Mouse (Mus musculus) v-Abl transformed pro-B cells (cell line): ENCODE results near the gene Adtrp.

ENCODE experiments used
- in situ Hi-C, 2 experiments: fragments of 400-800 bp; cut with MboI; formaldehyde crosslinking; loops; one replicate each; pipeline ENCODE4 v1.15.1; 2025; ENCODE audit not compliant: unreplicated experiment in 2 of 2

The Adtrp gene

DNA sequence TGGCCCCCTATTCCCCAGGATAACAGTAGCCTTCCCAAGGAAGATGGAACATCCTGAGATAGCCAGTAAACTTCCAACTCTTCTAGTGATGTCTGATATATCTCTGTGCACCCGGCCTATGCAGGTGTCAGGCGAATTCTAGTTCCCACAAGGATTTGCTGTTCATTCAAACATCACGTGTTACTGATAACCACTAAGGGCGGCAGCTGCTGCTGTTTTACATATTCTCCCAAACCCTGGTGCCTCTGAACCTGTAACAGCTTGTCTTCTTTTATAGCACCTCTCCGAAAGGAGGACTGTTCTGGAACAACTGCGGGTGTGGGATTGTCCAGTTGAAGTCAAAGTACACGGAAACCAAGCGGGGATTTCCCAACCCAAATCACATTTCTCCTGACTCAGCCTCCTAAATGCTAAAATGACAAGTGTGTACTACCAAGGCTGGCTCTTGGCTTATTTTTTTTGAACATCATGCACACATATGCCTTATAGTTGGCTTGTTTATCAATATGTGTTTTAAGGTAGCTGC, 13.8 kb downstream of the Adtrp start:
- in situ Hi-C loops = no loop called here

DNA sequence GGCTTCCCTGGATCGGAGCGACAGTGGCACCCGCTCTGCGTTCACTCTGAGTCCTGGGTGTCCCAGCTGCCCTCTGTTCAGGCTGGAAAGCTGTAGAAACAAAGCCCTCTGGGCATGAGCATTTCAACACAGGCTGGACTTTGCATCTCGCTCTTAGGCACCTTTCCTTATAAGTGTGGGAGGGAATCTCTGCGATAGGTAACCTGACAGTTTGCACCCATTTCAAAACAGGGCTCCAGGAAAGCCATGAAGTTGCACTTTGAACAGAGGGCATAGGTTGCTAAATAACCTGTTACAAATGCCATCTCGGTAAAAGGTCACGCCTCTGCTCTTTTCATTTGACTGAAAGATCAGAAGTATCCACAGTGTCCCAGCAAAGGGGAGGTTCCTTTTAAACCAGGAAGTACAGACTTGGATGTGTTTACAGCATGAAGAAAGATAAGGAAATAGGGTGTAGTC, 19.2 kb downstream of the Adtrp start:
- in situ Hi-C loops = no loop called here

GRCm38 (mm10) chr13:41827581-41827980, 19.9 kb downstream of the Adtrp start:
- in situ Hi-C loops = no loop called here

- in situ Hi-C loops = no loop called here
Observed at GRCm38 (mm10) chr13:41825379-41825966, 22.0 kb downstream of the Adtrp start.

GRCm38 (mm10) chr13:41823077-41823476, 24.4 kb downstream of the Adtrp start:
- in situ Hi-C loops = no loop called here

GRCm38 (mm10) chr13:41822617-41823016, 24.9 kb downstream of the Adtrp start:
- in situ Hi-C loops = no loop called here

DNA sequence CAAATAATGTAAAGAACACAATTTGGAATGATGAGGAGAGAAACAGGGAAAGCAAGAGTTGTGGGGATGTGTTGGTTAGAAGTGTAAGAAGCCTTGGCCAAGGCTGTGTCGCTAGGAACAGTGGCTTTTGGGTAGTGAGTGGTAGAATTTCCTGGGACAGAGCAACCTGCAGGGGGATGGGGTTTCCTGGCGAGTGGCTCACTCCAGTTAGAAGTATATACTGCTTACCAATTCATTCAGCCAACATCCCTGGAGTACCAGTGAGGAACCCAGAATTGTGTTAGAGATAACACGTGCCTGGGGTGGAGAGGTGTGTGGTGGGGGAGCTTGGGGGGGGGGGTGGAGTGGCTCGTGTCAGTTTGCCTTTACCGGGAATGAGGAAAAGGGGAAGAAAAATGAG, 25.4 kb downstream of the Adtrp start:
- in situ Hi-C loops = no loop called here

GRCm38 (mm10) chr13:41820947-41821346, 26.5 kb downstream of the Adtrp start:
- in situ Hi-C loops = no loop called here

DNA sequence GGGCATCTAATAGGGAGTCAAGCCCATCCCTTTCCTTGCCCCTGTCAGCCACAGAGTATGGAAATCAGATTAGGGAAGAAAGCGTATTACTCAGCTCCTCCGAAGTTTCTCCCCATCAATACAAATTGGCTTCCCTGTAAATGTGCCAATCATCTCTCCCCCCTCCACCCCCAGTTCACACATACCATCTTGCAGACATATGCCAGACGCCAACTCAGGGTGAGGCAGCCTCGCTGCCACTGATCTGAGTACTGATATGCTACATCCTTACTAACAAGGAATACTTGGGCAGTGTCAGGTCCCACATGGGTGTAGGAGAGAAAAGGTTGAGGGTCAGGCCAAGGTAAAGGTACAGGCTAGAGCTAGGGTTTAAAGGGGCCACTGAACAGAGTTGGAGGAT, 27.6 kb downstream of the Adtrp start:
- in situ Hi-C loops = no loop called here

GRCm38 (mm10) chr13:41819484-41819883, 28.0 kb downstream of the Adtrp start:
- in situ Hi-C loops = no loop called here

GRCm38 (mm10) chr13:41817583-41817982, 29.9 kb downstream of the Adtrp start:
- in situ Hi-C loops = no loop called here

DNA sequence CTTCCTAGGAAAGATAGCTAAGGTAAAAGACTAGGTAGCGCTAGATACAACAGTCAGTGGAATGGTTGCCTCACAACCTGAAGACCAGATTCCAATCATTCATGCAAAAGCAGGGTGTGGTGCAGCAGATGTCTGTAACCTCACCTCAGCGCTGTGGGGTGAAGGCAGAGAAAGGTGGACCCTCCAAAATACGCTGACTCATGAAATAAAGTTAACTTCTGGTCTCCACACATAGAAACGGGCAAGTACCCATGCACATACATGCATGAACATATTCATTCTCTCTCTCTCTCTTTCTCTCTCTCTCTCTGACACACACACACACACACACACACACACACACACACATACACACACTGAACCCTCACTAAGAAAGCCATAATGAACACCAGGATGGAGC, 30.8 kb downstream of the Adtrp start:
- in situ Hi-C loops = no loop called here

DNA sequence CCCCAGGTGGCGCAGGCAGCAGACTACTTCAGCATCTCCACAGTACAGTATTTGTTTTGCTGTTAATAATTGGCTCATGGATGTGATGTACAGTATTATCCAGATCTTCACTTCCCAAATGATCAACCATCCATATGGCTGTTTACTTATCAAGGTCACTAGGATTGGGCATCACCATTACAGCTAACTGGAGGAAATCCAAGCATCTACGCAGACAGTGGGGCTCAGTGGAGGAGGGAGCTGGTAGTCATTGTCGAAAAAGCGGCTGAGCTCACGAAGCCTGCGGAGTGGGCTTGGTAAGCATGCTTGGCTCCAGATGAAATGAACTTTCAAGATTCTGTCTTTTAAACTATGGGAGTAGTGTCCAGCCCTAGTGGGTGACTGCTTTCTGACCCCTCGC, 36.7 kb downstream of the Adtrp start:
- in situ Hi-C loops = no loop called here

DNA sequence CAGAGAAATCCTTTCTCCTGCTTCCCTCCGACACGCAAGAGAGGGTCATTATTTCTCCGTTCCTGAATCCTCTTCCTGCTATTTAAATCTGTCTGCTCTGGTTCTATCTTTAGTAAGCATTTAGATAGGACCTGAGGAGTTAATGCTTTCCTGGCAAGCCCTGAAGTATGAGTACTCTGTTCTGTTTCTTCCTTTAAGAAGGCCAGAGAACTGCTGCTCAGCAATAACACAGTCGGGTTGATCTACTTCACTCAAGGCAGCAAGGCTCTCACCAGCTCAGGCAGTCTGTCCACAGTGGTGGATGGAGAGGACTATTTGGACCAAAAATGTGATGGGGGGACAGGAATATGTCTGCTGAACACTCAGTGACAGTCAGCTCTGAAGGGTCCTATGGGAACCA, 39.7 kb downstream of the Adtrp start:
- in situ Hi-C loops = no loop called here

DNA sequence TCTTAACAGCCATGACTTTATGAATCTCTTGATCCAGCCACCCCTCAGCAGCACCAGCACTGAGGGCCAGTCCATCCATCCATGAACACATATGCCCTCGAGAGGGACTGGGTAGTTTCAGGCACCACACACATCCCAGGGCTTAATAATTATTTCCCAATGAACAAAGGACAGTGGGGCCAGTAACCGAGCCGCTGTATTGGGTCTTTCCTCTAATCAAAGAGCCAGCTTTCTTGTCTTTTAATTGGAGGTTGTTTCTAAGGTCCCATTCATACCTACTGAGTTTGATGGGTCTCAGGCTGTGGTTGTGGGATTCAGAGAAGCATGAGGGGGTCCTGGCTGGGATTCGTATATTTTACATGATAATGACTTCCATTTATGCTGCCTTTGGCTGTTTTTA, 40.2 kb downstream of the Adtrp start:
- in situ Hi-C loops = no loop called here

- in situ Hi-C loops = no loop called here
Observed at GRCm38 (mm10) chr13:41805138-41805820, 42.2 kb downstream of the Adtrp start.

- in situ Hi-C loops = no loop called here
Observed at GRCm38 (mm10) chr13:41803656-41804265, 43.7 kb downstream of the Adtrp start.

DNA sequence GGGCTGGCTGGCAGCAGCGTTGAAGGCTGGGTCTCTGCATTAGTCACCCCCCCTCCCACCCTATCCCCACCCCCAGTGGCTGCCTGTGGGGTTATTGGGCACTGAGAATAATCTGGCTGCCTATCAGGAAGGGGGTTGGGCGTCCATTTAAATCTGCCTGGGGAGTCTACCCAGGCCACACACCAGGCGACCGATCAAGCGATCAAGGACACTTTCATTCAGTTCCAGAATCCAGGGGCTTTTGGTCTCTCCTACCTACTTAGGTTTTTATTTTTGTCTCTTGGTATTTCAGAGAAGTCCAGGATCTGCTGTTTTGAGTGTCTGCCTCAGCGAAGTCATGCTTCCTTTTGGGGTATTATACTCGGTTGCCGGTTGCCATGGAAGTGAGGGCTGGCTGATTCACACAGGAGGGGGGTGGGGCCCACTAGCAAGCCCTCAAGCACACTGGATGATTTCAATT, 46.3 kb downstream of the Adtrp start:
- in situ Hi-C loops = no loop called here

- in situ Hi-C loops = no loop called here
Observed at GRCm38 (mm10) chr13:41792849-41793248, 54.6 kb downstream of the Adtrp start.

GRCm38 (mm10) chr13:41787863-41788536, 59.5 kb downstream of the Adtrp start:
- in situ Hi-C loops = no loop called here

DNA sequence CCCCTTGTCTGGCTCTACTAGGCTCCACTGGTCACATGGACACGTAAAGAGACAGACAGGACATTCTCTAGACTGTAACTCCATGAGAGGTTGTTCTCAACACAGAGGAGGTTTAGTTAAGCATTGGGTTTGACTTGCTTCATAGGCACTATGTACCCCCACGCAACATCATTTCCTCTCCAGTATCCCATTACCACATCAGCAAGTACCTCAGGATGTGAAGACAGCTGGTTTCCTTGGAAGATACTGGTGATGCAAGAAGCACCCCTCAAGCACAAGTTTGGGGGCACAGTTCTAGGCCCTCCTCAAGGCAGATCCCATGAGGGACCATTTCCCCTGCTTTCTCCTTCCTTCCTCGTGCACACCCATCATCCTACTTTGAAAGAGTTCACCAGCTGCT, 60.8 kb downstream of the Adtrp start:
- in situ Hi-C loops = no loop called here
